Mouse (Mus musculus) small intestine, adult 2 months (tissue): ENCODE data around the gene Usp9y. TPM values are rescaled to one million over a fixed set of nuclear protein-coding genes. Genes with fewer than 3 reads are reported as not detected.

Source experiments
- H3K27ac ChIP-seq: fragments of 200-500 bp; 2 replicates; pipeline ENCODE4 v1.5.1; 2012; ENCODE audit warnings: low read depth, low read length, control low read depth, inconsistent platforms; ENCODE audit not compliant: insufficient read depth
- H3K27me3 ChIP-seq: fragments of 200-500 bp; 2 replicates; pipeline ENCODE4 v1.6.1; 2012; ENCODE audit warnings: mild to moderate bottlenecking, moderate library complexity, low read length, inconsistent platforms; ENCODE audit not compliant: control insufficient read depth, insufficient read depth
- H3K36me3 ChIP-seq: fragments of 200-500 bp; 2 replicates; pipeline ENCODE4 v1.6.1; 2012; ENCODE audit warnings: mild to moderate bottlenecking, low read length, control low read depth, inconsistent platforms; ENCODE audit not compliant: control insufficient read depth, insufficient read depth
- H3K4me1 ChIP-seq: fragments of 200-500 bp; 2 replicates; pipeline ENCODE4 v1.6.1; 2012; ENCODE audit warnings: low read length, inconsistent platforms, mixed read lengths; ENCODE audit not compliant: control insufficient read depth, insufficient read depth, insufficient read length
- H3K4me3 ChIP-seq: fragments of 200-500 bp; 2 replicates; pipeline ENCODE4 v1.5.1; 2012; ENCODE audit warnings: low read depth, mild to moderate bottlenecking, control low read depth, inconsistent platforms, low read length, moderate library complexity
- CTCF ChIP-seq: fragments of 200-500 bp; IDR thresholded peaks from 2 replicates; pipeline ENCODE4 v1.5.1; 2012; ENCODE audit warnings: low read depth, mild to moderate bottlenecking, control low read depth, inconsistent platforms, low read length, moderate library complexity, mixed read lengths; ENCODE audit not compliant: insufficient replicate concordance, insufficient read length; ENCODE audit errors: extremely low read depth
- POLR2A ChIP-seq: fragments of 200-500 bp; IDR thresholded peaks from 2 replicates; pipeline ENCODE4 v1.6.1; 2012; ENCODE audit warnings: low read depth, mild to moderate bottlenecking, control low read depth, inconsistent platforms, low read length, moderate library complexity
- WGBS: fragments of 180-500 bp; shearing (Covaris S2); methylation state at CpG from one replicate; pipeline ENCODE4 v1.1.7; 2018; 5-methylcytosine and 5-hydroxymethylcytosine counted together
- polyA plus RNA-seq: library from polyadenylated mRNA; depleted of rRNA; stranded (reverse); fragments of >200 nt; gene quantifications from 2 replicates; pipeline ENCODE4 v1.2.3, GENCODE M21; 2012; rRNA removed

The Usp9y gene
- polyA plus RNA-seq = not detected in 2 replicates

GRCm38 (mm10) chrY:1459682-1460081 is at the start of gene Usp9y:
TSS of gene Usp9y (minus strand) at chrY:1459782.
- Histone ChIP-seq H3K4me1 (no peaks in the 10 kb centered on the region), H3K27ac (no peak within 1 kb of the TSS), H3K4me3 (no peak within 1 kb of the TSS), H3K27me3 (no peaks in the 10 kb centered on the region), H3K36me3 (no peaks in the 10 kb centered on the region)
- TF ChIP-seq CTCF (no peak), POLR2A (no peak)
- 91% methylated on average over 13 of the region's 13 CpGs for WGBS

GRCm38 (mm10) chrY:1293708-1294107 is 165.9 kb downstream of the Usp9y start:
- no peaks in the 10 kb centered on the region for H3K4me1 ChIP-seq
- H3K4me3 ChIP-seq = no peak overlapping the region
- H3K36me3 ChIP-seq = no peaks in the 10 kb centered on the region
- no peak overlapping the region for H3K27ac ChIP-seq
- no peaks in the 10 kb centered on the region for H3K27me3 ChIP-seq
- TF ChIP-seq POLR2A (no peak), CTCF (no peak)

DNA sequence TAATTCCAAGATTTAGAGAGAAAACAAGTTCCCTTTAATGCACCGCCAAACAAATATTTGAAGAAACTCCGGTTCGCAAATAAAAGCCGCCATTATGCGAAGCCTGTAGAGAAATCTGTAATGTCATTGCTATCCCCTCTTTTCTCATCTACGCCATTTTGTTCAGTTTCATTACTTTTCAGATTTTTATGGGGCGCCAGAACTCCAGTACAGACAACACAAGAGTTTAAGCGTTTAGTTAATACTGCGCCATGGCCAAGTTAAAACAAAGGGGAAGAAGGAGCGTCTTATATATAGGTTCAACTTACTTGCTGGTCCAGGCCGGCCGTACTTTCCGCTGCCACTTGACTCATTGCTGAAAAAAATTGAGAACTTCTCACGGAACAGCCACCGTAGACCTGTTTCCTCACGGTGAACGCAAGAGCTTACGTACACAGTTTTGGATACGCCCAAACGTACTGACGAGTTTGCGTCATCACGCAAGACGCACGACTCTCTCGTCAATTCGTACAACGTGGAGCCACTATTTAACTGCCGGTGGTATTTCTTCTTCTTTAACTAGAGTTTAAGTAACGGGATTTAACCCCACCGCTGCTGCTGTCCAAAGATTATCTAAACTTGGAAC is 173.3 kb downstream of the Usp9y start, which contains the start of gene Ddx3y:
Gene Ddx3y, minus strand, starts transcription at position 459 of the 625 bp plus-strand sequence.
- WGBS = 15% methylated on average over 31 of the region's 31 CpGs
- peak within 1 kb of the TSS; percentile 63 for H3K4me3 ChIP-seq
- H3K27me3 ChIP-seq = no peaks in the 10 kb centered on the region
- H3K27ac ChIP-seq = peak within 1 kb of the TSS; percentile 85
- no peaks in the 10 kb centered on the region for H3K4me1 ChIP-seq
- TF ChIP-seq POLR2A (no peak), CTCF (no peak)
- H3K36me3 ChIP-seq = no peaks in the 10 kb centered on the region

- TF ChIP-seq CTCF (no peak), POLR2A (no peak)
- Histone ChIP-seq H3K27me3 (no peaks in the 10 kb centered on the region), H3K4me3 (peak overlapping the region; percentile 63), H3K4me1 (no peaks in the 10 kb centered on the region), H3K36me3 (no peaks in the 10 kb centered on the region), H3K27ac (peak overlapping the region; percentile 85)
- 11% methylated on average over 12 of the region's 12 CpGs for WGBS
Measured at GRCm38 (mm10) chrY:1285735-1286134, 173.8 kb downstream of the Usp9y start.

Other genes starting within 250 kb of the Usp9y start
- gene Uty, start 214.0 kb downstream of the Usp9y start, polyA plus RNA-seq = 1.1 TPM in 1 of 2 replicates, not detected in the other
- gene Ddx3y, start 173.2 kb downstream of the Usp9y start, polyA plus RNA-seq = 0.44 TPM in 1 of 2 replicates, not detected in the other